Mouse (Mus musculus) CD8-positive naive resting alpha-beta T cell, adult 57 days (primary cell): ENCODE measurements around the gene Mrpl37. TPM values are rescaled to one million over a fixed set of nuclear protein-coding genes. Genes with fewer than 3 reads are reported as not detected.

Experiments used
- total RNA-seq: library from RNA; stranded (reverse); gene quantifications from one replicate; pipeline ENCODE4 v1.2.4, GENCODE M21; 2023

The Mrpl37 gene
- total RNA-seq = 66.0 TPM

GRCm38 (mm10) chr4:107066252-107067124 lies at the start of gene Mrpl37, which contains the start of gene Cyb5rl:
Mrpl37 (minus strand) TSS chr4:107066868.
Cyb5rl (plus strand) TSS chr4:107066988.

GRCm38 (mm10) chr4:107096841-107097373 lies 30.2 kb upstream of the Mrpl37 start, which contains the start of gene Cdcp2:
Cdcp2 (plus strand) TSS chr4:107096891.

Other genes starting within 250 kb of the Mrpl37 start
- gene Ssbp3, start 156.2 kb downstream of the Mrpl37 start, total RNA-seq = 111 TPM
- 14.1 TPM for gene Cyb5rl, start 120 bp upstream of the Mrpl37 start, total RNA-seq
- not detected for gene Cdcp2, start 30.0 kb upstream of the Mrpl37 start, total RNA-seq
- gene Tmem59, start 111.5 kb upstream of the Mrpl37 start, total RNA-seq = 130 TPM
- gene Tceanc2, start 112.2 kb upstream of the Mrpl37 start, total RNA-seq = 42.7 TPM
- gene Ldlrad1, start 142.3 kb upstream of the Mrpl37 start, total RNA-seq = 0.49 TPM
- gene Lrrc42, start 186.7 kb upstream of the Mrpl37 start, total RNA-seq = 37.2 TPM
- gene Hspb11, start 186.7 kb upstream of the Mrpl37 start, total RNA-seq = 31.1 TPM
- gene Dio1, start 240.3 kb upstream of the Mrpl37 start, total RNA-seq = not detected
- 43.4 TPM for gene Yipf1, start 247.5 kb upstream of the Mrpl37 start, total RNA-seq